Mouse (Mus musculus) neural tube, embryonic 12.5 days (tissue): ENCODE results near the gene Mgat4b. TPM values are rescaled to one million over a fixed set of nuclear protein-coding genes. Genes with fewer than 3 reads are reported as not detected.

Experiments used
- ATAC-seq: fragments of 200-750 bp; cut with Nextera tagmentation; 2 replicates; pipeline ENCODE4 v1.8.0; 2017; ENCODE audit warnings: low read depth, mild to moderate bottlenecking, moderate TSS enrichment, moderate library complexity; ENCODE audit not compliant: low FRiP score
- H3K27ac ChIP-seq: fragments of 300-500 bp; sonication (generic); 2 replicates; pipeline ENCODE4 v1.5.1; 2016
- H3K27me3 ChIP-seq: fragments of 300-500 bp; sonication (generic); replicated peaks from 2 replicates; pipeline ENCODE4 v1.6.1; 2016; ENCODE audit warnings: mild to moderate bottlenecking
- H3K36me3 ChIP-seq: fragments of 300-500 bp; sonication (generic); 2 replicates; pipeline ENCODE4 v1.6.1; 2016; ENCODE audit warnings: mild to moderate bottlenecking
- H3K4me1 ChIP-seq: fragments of 300-500 bp; sonication (generic); 2 replicates; pipeline ENCODE4 v1.6.1; 2016
- H3K4me2 ChIP-seq: fragments of 300-500 bp; sonication (generic); replicated peaks from 2 replicates; pipeline ENCODE4 v1.6.1; 2016; ENCODE audit warnings: mild to moderate bottlenecking
- H3K4me3 ChIP-seq: fragments of 300-500 bp; sonication (generic); 2 replicates; pipeline ENCODE4 v1.5.1; 2016
- H3K9ac ChIP-seq: fragments of 300-500 bp; sonication (generic); 2 replicates; pipeline ENCODE4 v1.6.1; 2016; ENCODE audit warnings: mild to moderate bottlenecking
- H3K9me3 ChIP-seq: fragments of 300-500 bp; sonication (generic); 2 replicates; pipeline ENCODE4 v1.6.1; 2016; ENCODE audit warnings: mild to moderate bottlenecking
- WGBS: fragments of 180-500 bp; shearing (Covaris S2); methylation state at CpG from one replicate; pipeline ENCODE4 v1.1.7; 2016; 5-methylcytosine and 5-hydroxymethylcytosine counted together
- polyA plus RNA-seq: library from polyadenylated mRNA; unstranded; fragments of >200 nt; fragmentation: Nextera tagmentation; extraction: Ambion mirVana; gene quantifications from 2 replicates; pipeline ENCODE4 v1.2.1, GENCODE M21; 2016

Gene Mgat4b
- polyA plus RNA-seq, 1 experiment from 2014 or later: 57.1 TPM

DNA sequence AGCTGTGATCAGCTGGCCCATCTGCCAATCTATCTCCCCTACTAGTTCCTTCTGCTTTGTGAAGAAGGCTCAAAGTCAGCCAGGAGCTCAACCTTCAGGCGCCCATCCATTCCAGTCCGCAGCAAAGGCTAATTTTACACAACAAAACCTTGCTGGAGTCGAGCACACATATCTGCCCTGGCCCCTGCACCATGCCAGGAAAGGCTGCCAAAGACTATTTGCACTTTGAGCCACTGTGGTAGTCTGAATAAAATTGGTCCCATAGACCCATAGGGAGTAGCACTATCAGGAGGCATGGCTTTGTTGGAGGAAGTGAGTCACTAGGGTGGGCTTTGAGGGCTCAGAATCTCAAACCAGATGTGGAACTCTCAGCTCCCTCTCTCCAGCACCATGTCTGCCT is 5.3 kb upstream of the Mgat4b start:
- 93% methylated on average over 3 of the region's 3 CpGs for WGBS
- H3K36me3 ChIP-seq: peaks cover 71% of the 10 kb centered on the region
- no peak overlapping the region for H3K4me2 ChIP-seq
- no peak overlapping the region for H3K9ac ChIP-seq
- H3K27ac ChIP-seq: no peak overlapping the region
- no peaks in the 10 kb centered on the region for H3K9me3 ChIP-seq
- H3K4me1 ChIP-seq: peaks cover 6% of the 10 kb centered on the region
- H3K4me3 ChIP-seq: no peak overlapping the region
- H3K27me3 ChIP-seq: no peaks in the 10 kb centered on the region
- ATAC-seq: no peak

- Histone ChIP-seq H3K9ac (no peak overlapping the region), H3K27ac (no peak overlapping the region), H3K36me3 (peaks cover 65% of the 10 kb centered on the region), H3K27me3 (no peaks in the 10 kb centered on the region), H3K4me3 (no peak overlapping the region), H3K4me1 (peaks cover 8% of the 10 kb centered on the region), H3K9me3 (no peaks in the 10 kb centered on the region), H3K4me2 (no peak overlapping the region)
- 94% methylated on average over 2 of the region's 2 CpGs for WGBS
- ATAC-seq: no peak
These were observed 4.7 kb upstream of the Mgat4b start for GRCm38 (mm10) chr11:50206037-50206436.

- no peak overlapping the region for H3K4me3 ChIP-seq
- H3K36me3 ChIP-seq: peaks cover 52% of the 10 kb centered on the region
- H3K27me3 ChIP-seq: no peaks in the 10 kb centered on the region
- 95% methylated on average over 14 of the region's 14 CpGs for WGBS
- peaks cover 12% of the 10 kb centered on the region for H3K4me1 ChIP-seq
- H3K9ac ChIP-seq: no peak overlapping the region
- ATAC-seq: no peak
- H3K9me3 ChIP-seq: no peaks in the 10 kb centered on the region
- no peak overlapping the region for H3K4me2 ChIP-seq
- H3K27ac ChIP-seq: no peak overlapping the region
These were observed 3.3 kb upstream of the Mgat4b start for GRCm38 (mm10) chr11:50207344-50207743.

DNA sequence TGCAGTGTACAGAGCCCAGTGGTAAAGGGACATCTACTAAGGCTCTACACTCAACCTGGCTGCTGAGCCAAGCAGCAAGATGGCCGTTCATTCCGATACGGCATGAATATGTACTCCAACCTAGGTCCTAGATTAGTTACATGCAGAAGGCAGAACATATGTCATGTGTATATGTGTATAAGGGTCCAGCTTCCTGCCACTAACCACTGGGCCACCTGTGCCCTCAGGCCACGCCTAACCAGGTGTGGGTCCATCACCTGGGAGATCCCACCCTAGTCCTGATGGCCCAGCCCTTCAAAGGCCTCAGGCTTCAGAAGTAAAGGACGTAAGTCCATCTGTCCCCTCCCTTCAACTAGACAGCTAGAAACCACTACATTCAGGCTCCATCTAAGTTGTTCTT is 2.7 kb upstream of the Mgat4b start:
- Histone ChIP-seq H3K4me1 (peaks cover 12% of the 10 kb centered on the region), H3K9me3 (no peaks in the 10 kb centered on the region), H3K27ac (no peak overlapping the region), H3K4me2 (no peak overlapping the region), H3K36me3 (peaks cover 45% of the 10 kb centered on the region), H3K27me3 (no peaks in the 10 kb centered on the region), H3K4me3 (no peak overlapping the region), H3K9ac (no peak overlapping the region)
- WGBS: 95% methylated on average over 5 of the region's 5 CpGs
- ATAC-seq: no peak

DNA sequence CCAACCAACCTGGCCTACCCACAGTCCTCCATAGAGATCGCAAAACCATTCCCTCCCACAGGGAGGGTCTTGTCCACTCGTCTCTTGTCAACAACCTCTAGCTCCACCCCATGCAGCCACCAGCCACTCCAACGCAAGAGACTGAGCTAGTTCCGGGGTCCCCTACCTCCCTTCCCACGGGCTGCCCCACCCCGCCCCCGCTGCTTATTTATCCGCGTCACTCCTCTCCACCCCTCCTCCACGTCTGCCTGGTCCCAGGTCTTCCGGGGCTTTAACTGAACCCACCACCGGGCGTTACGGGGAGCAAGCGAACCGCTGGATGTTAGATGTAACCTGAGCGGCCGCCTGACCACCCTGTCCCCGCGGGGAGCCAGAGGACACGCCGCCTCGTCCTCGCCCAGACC is 587 bp upstream of the Mgat4b start:
- Histone ChIP-seq H3K4me2 (peak overlapping the region; percentile 65), H3K4me3 (peak overlapping the region; percentile 89), H3K4me1 (peaks cover 12% of the 10 kb centered on the region), H3K27me3 (no peaks in the 10 kb centered on the region), H3K9me3 (no peaks in the 10 kb centered on the region), H3K36me3 (peaks cover 26% of the 10 kb centered on the region), H3K9ac (peak overlapping the region; percentile 91), H3K27ac (peak overlapping the region; percentile 97)
- peak; percentile 94 for ATAC-seq
- WGBS: under 1% methylated on average over 24 of the region's 24 CpGs

DNA sequence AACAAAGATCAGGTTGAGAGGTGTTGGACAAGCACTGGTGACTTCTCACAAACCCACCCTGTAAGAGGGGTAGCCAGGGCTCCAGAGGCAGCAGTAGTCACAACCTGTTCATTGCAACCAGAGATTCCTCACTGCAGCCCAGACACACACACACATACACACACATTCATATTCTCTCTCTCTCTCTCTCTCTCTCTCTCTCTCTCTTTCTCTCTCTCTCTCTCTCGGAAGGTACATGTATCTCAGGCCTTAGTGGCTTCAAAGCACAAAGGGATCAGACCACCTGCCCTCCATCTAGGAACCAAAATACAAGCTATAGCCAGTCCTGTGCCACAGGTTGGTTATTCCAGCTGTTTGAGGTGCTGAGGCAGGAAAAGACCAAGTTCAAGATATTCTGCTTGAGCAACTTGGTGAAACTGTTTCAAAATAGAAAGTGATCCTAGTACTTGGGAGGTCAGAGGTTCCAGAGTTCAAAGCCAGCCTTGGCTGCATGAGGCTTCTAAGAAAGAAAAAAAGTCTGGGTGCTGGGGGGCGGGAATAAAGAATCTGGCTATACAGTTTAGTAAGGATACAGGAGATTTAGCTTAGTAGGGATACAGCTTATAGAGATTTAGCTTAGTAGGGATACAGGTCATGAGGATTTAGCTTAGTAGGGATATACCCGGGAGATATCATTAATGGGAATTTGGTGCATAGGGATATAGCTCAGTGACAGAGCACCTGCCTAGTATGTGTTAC is 801 bp downstream of the Mgat4b start:
- WGBS: 92% methylated on average over 3 of the region's 3 CpGs
- H3K9me3 ChIP-seq: no peaks in the 10 kb centered on the region
- no peak overlapping the region for H3K4me3 ChIP-seq
- peak overlapping the region; percentile 91; the same call in 1 of the 2 replicates for H3K9ac ChIP-seq
- H3K4me1 ChIP-seq: peaks cover 12% of the 10 kb centered on the region
- H3K27me3 ChIP-seq: no peaks in the 10 kb centered on the region
- peaks cover 13% of the 10 kb centered on the region for H3K36me3 ChIP-seq
- no peak; the same call in 1 of the 2 replicates for ATAC-seq
- no peak overlapping the region for H3K27ac ChIP-seq
- H3K4me2 ChIP-seq: peak overlapping the region; percentile 65

DNA sequence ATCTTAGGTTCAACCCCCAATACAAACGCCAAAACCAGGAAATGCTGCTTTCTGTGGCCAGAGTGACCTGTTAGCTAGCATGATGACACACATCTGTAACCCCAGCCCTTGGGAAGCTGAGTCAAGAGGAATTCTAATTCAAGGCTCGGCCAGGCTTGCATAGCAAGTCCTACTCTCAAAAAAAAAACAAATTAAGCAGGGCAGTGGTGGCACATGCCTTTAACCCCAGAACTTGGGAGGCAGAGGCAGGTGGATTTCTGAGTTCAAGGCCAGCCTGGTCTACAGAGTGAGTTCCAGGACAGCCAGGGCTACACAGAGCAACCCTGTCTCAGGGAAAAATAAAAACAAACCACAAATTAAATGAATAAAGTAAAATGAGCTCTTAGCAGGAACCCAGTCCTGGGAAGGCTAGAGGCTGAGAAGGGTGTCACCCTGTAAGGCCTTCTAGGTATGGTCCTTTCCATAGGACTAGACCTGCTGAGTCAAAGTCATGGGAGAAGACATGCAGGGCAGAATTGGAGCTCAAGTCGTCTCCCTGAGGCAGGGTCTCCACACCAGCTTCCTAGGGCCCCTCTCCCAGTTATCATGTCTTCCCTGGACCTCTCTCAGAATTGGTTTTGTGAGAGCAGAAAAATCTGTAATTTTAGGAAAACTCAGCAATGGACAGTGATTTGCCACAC is 1.5 kb downstream of the Mgat4b start:
- Histone ChIP-seq H3K4me3 (no peak overlapping the region), H3K36me3 (peaks cover 5% of the 10 kb centered on the region), H3K27ac (no peak overlapping the region), H3K4me1 (peaks cover 12% of the 10 kb centered on the region), H3K27me3 (no peaks in the 10 kb centered on the region), H3K4me2 (no peak overlapping the region), H3K9ac (no peak overlapping the region), H3K9me3 (no peaks in the 10 kb centered on the region)
- no peak for ATAC-seq
- WGBS: 77% methylated on average over 3 of the region's 3 CpGs

DNA sequence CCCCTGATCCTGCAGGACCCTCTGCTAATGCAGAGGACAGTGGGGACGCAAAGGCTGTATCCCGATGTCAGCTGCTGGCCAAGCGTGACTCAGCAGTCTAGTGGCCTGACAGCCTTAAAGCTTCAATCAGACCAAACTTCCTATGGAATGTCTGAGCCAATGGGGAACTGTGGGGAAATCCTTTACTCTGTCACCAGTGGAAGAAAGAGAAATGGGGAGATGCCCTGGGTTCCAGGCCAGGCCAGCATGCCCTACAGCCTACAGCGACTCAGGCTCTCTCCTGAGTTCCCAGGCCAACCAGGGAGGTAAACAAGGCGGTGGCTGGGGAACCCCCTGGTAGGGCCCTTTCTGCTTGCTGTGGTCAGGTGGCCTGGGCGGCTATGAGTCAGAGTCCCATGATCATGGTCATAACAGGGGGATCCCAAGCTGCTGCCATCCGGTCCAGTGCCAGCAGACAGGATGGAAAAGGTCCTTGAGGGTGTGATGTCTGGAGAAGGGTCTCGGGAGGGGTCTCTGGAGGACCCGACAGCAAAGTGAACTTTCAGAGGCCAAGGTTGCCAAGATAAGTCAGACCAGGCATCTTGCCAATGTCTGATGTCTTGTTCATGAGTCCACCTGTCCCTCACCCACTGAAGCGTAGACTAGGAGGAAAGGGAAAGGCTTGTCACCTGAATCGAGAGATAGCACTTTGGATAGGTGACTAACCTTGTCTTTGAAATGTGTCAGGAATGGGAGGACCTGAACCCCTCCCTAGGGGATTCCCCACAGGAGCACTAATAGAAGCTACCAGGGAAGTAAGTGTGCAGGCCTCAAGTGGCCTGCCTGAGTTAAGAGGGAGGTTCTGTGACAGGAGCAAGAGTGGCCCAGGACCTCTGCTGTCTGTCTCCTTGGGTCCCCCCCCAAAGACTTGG is 2.4 kb downstream of the Mgat4b start:
- H3K9ac ChIP-seq: no peak overlapping the region
- 69% methylated on average over 11 of the region's 11 CpGs for WGBS

GRCm38 (mm10) chr11:50214631-50215030 is 3.9 kb downstream of the Mgat4b start:
- 92% methylated on average over 6 of the region's 6 CpGs for WGBS
- H3K27me3 ChIP-seq: no peaks in the 10 kb centered on the region
- no peak for ATAC-seq

More for the DNA sequence above, 2.4 kb downstream of the Mgat4b start:
- H3K9me3 ChIP-seq: no peaks in the 10 kb centered on the region
- H3K27ac ChIP-seq: no peak overlapping the region
- ATAC-seq: no peak
- no peaks in the 10 kb centered on the region for H3K36me3 ChIP-seq
- peaks cover 12% of the 10 kb centered on the region for H3K4me1 ChIP-seq
- no peaks in the 10 kb centered on the region for H3K27me3 ChIP-seq
- H3K4me2 ChIP-seq: no peak overlapping the region
- no peak overlapping the region for H3K4me3 ChIP-seq

GRCm38 (mm10) chr11:50215633-50216032 is 4.9 kb downstream of the Mgat4b start:
- H3K9ac ChIP-seq: no peak overlapping the region

More at GRCm38 (mm10) chr11:50214631-50215030, 3.9 kb downstream of the Mgat4b start:
- Histone ChIP-seq H3K4me3 (no peak overlapping the region), H3K4me1 (peaks cover 5% of the 10 kb centered on the region), H3K9ac (no peak overlapping the region), H3K27ac (no peak overlapping the region), H3K4me2 (no peak overlapping the region), H3K36me3 (no peaks in the 10 kb centered on the region), H3K9me3 (no peaks in the 10 kb centered on the region)

DNA sequence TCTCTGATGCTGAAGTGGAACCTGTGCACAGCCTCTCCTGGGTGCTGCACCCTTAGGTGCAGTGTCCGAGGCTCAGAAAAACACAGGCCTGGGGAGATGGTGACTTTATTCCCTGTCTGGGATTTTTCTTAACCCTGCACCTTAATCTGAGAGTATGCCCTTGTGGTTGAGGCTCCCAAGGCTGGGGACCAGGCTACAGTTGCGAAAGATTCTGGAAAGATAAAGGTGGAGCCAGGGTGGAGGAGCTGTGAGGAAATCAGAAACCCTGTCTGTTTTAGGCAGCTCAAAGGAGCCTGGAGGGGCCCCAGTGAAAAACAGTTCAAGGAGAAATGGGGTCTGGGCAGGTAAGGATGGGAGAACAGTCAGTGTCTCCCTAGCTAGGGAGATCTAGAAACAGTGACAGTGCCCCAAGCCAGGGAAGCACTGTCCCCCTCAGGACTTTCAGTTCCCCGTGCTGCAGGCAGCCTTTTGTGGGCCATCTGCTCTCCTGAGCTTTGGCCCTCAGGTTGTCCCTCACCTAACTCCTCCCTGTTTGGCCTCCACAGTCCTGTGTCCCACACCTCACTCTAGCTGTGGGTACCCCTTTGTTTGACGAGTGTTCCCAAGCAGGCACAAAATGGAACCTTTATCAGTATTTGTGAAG is 6.2 kb downstream of the Mgat4b start:
- no peak overlapping the region for H3K9ac ChIP-seq
- no peak overlapping the region for H3K4me3 ChIP-seq
- no peaks in the 10 kb centered on the region for H3K36me3 ChIP-seq
- no peak for ATAC-seq
- 79% methylated on average over 4 of the region's 4 CpGs for WGBS
- no peaks in the 10 kb centered on the region for H3K9me3 ChIP-seq
- no peak overlapping the region for H3K27ac ChIP-seq
- H3K4me2 ChIP-seq: no peak overlapping the region
- H3K27me3 ChIP-seq: no peaks in the 10 kb centered on the region
- no peaks in the 10 kb centered on the region; the same call in 1 of the 2 replicates for H3K4me1 ChIP-seq

More at GRCm38 (mm10) chr11:50215633-50216032, 4.9 kb downstream of the Mgat4b start:
- Histone ChIP-seq H3K9me3 (no peaks in the 10 kb centered on the region), H3K36me3 (no peaks in the 10 kb centered on the region), H3K27ac (no peak overlapping the region), H3K4me3 (no peak overlapping the region), H3K4me2 (peak overlapping the region; percentile 33), H3K27me3 (no peaks in the 10 kb centered on the region), H3K4me1 (peaks cover 5% of the 10 kb centered on the region)
- ATAC-seq: no peak
- WGBS: 25% methylated on average over 9 of the region's 9 CpGs
